Mouse (Mus musculus): ENCODE results near the gene Crybg2.

- no peak for TF ChIP-seq CTCF (IDR thresholded peaks at IDR 0.05; ENCODE audit: extremely low read depth, insufficient read depth, low read length)
- no peak for TF ChIP-seq POLR2A (IDR thresholded peaks at IDR 0.05; ENCODE audit: extremely low read depth, insufficient read depth, low read length)
Observed at GRCm38 (mm10) chr4:134119042-134119441, 58.4 kb downstream of the Crybg2 start.

Data from cortical plate, adult 2 months (tissue).